Mouse (Mus musculus) erythroblast, embryonic 14.5 days (primary cell): ENCODE results near the gene Eef2k. TPM values are rescaled to one million over a fixed set of nuclear protein-coding genes. Genes with fewer than 3 reads are reported as not detected.
"Not testable (repeated sequence)": the region's sequence is repeated elsewhere in the genome, so short reads cannot be mapped to it uniquely, and the experiment has no call there.

Source experiments
- H3K27me3 ChIP-seq: 2 replicates; pipeline ENCODE4 v1.6.1; 2012; ENCODE audit warnings: inconsistent platforms; ENCODE audit not compliant: control insufficient read depth
- H3K36me3 ChIP-seq: 2 replicates; pipeline ENCODE4 v1.6.1; 2012; ENCODE audit warnings: mild to moderate bottlenecking, inconsistent platforms; ENCODE audit not compliant: control insufficient read depth
- H3K4me1 ChIP-seq: 2 replicates; pipeline ENCODE4 v1.6.1; 2012; ENCODE audit warnings: inconsistent platforms; ENCODE audit not compliant: control insufficient read depth
- H3K4me3 ChIP-seq: replicated peaks from 2 replicates; pipeline ENCODE3; 2012; ENCODE audit warnings: moderate library complexity, mild to moderate bottlenecking, inconsistent platforms
- H3K9me3 ChIP-seq: 2 replicates; pipeline ENCODE4 v1.6.1; 2012; ENCODE audit warnings: low read length, inconsistent platforms, mixed read lengths; ENCODE audit not compliant: control insufficient read depth
- GATA1 ChIP-seq: IDR thresholded peaks from 2 replicates; pipeline ENCODE4 v1.6.1; 2012; ENCODE audit warnings: low read length, inconsistent platforms, mixed read lengths
- TAL1 ChIP-seq: IDR thresholded peaks from 3 replicates; pipeline ENCODE4 v1.6.1; 2012; ENCODE audit warnings: low read length, inconsistent platforms, mixed read lengths
- polyA plus RNA-seq: library from polyadenylated mRNA; stranded (reverse); fragments of >175 nt; gene quantifications from 2 replicates; pipeline ENCODE4 v1.2.3, GENCODE M21; 2012

The Eef2k gene
- polyA plus RNA-seq, 1 experiment = 28.0 TPM

DNA sequence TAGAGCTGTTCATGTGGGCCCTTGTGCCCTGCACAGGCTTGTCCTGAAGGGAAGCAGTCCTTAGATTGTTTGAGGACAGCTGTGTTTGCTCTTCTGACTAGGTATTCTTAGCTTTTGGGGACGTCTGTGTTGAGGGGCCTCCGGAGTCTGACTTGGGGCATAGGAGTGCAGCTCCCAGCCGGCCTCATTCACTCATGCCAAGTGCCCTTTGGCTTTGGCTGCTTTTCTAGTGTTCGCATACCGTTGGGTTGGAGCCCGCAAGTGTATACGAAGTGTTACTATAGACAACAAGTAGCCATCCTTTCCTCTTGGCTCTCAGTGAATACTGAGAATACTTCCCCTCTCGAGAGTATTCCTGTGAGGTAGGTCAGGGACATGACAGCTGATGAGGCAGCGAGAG is 95.6 kb downstream of the Eef2k start:
- Histone ChIP-seq H3K4me1 (peaks cover 14% of the 10 kb centered on the region), H3K27me3 (no peaks in the 10 kb centered on the region), H3K9me3 (no peaks in the 10 kb centered on the region), H3K4me3 (no peak overlapping the region), H3K36me3 (peaks cover 96% of the 10 kb centered on the region)
- TF ChIP-seq TAL1 (no peak), GATA1 (no peak)

DNA sequence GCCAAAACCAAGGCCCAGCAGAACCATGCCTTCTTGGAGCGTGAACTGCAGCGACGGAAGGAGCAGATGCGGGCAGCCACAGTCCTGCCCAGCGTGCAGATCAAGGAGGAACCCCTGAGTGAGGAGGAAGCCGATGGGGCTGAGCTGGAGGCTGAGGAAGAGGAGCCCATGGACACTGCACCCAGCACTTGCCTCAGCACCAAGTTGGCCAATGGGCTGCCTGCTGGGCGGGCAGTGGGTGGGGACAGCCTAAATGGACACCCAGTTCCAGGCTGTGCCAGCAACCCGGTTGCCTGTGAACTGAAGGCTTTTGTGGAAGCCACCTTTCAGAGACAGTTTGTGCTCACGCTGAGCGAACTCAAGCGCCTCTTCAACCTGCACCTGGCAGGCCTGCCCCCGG is 97.7 kb downstream of the Eef2k start:
- no peak overlapping the region for H3K4me3 ChIP-seq
- no peaks in the 10 kb centered on the region for H3K27me3 ChIP-seq
- H3K9me3 ChIP-seq = no peaks in the 10 kb centered on the region
- TF ChIP-seq TAL1 (no peak), GATA1 (no peak)
- peaks cover 96% of the 10 kb centered on the region for H3K36me3 ChIP-seq
- H3K4me1 ChIP-seq = no peaks in the 10 kb centered on the region

DNA sequence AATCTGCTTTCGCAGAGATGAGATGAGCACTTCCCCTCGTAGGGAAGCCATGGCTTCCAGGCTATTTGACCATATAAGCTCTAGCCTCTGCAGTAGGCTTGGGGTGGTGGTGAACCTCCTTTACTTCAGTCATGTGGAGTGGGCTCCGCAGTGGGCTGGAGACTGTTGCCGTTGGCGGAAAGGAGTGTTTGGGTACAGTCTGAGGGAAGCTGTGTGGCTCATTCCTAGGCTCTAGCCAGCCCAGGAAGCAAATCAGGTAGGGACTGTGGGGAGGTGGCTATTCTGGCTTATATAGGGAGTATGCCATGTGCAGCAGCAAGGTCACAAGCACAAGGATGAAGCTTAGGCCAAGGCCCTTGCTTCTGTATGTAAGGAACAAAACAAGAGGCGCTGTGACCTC is 98.6 kb downstream of the Eef2k start:
- Histone ChIP-seq H3K4me1 (no peaks in the 10 kb centered on the region), H3K36me3 (peaks cover 96% of the 10 kb centered on the region), H3K27me3 (no peaks in the 10 kb centered on the region), H3K4me3 (no peak overlapping the region), H3K9me3 (no peaks in the 10 kb centered on the region)
- TF ChIP-seq TAL1 = no peak
- no peak for TF ChIP-seq GATA1

GRCm38 (mm10) chr7:120942506-120942905 is 99.9 kb downstream of the Eef2k start:
- Histone ChIP-seq H3K27me3 (no peaks in the 10 kb centered on the region), H3K9me3 (no peaks in the 10 kb centered on the region), H3K4me3 (no peak overlapping the region), H3K4me1 (no peaks in the 10 kb centered on the region), H3K36me3 (peaks cover 90% of the 10 kb centered on the region)
- no peak for TF ChIP-seq GATA1
- no peak for TF ChIP-seq TAL1

GRCm38 (mm10) chr7:120943936-120944509 is 101.4 kb downstream of the Eef2k start:
- TF ChIP-seq GATA1 (no peak), TAL1 (no peak)
- Histone ChIP-seq H3K27me3 (no peaks in the 10 kb centered on the region), H3K36me3 (peaks cover 90% of the 10 kb centered on the region), H3K4me3 (no peak overlapping the region), H3K4me1 (no peaks in the 10 kb centered on the region), H3K9me3 (no peaks in the 10 kb centered on the region)

GRCm38 (mm10) chr7:120953591-120953990 is 111.0 kb downstream of the Eef2k start:
- H3K4me3 ChIP-seq = not testable (repeated sequence)
- H3K36me3 ChIP-seq = peaks cover 95% of the 10 kb centered on the region

More at GRCm38 (mm10) chr7:120953591-120953990, 111.0 kb downstream of the Eef2k start:
- H3K27me3 ChIP-seq, H3K4me1 ChIP-seq, H3K9me3 ChIP-seq: not testable (repeated sequence)

Other genes with a start within 250 kb of the Eef2k start
- gene Uqcrc2, start 207.7 kb upstream of the Eef2k start, polyA plus RNA-seq = 1.2 and 1.3 TPM in 2 replicates
- not detected in 2 replicates for gene Pdzd9, start 172.5 kb upstream of the Eef2k start, polyA plus RNA-seq
- 2.9 and 4.6 TPM in 2 replicates for gene Mosmo, start 165.2 kb upstream of the Eef2k start, polyA plus RNA-seq
- gene Vwa3a, start 103.5 kb upstream of the Eef2k start, polyA plus RNA-seq = 0.02 TPM in 1 of 2 replicates, not detected in the other
- not detected in 2 replicates for gene Gm5737, start 30.5 kb upstream of the Eef2k start, polyA plus RNA-seq
- gene Polr3e, start 74.9 kb downstream of the Eef2k start, polyA plus RNA-seq = 0.34 and 0.48 TPM in 2 replicates
- 61.1 and 71.7 TPM in 2 replicates for gene Cdr2, start 139.5 kb downstream of the Eef2k start, polyA plus RNA-seq
- not detected in 2 replicates for gene Mfsd13b, start 139.7 kb downstream of the Eef2k start, polyA plus RNA-seq
- gene Mettl9, start 191.6 kb downstream of the Eef2k start, polyA plus RNA-seq = 2.2 and 2.3 TPM in 2 replicates
- 0.01 and 0.03 TPM in 2 replicates for gene Igsf6, start 231.7 kb downstream of the Eef2k start, polyA plus RNA-seq
- not detected in 2 replicates for gene Otoa, start 238.8 kb downstream of the Eef2k start, polyA plus RNA-seq